Mouse (Mus musculus) embryonic facial prominence, embryonic 11.5 days (tissue): ENCODE data around the gene H2-Eb1. TPM values are rescaled to one million over a fixed set of nuclear protein-coding genes. Genes with fewer than 3 reads are reported as not detected.

Experiments used
- ATAC-seq: fragments of 200-750 bp; cut with Nextera tagmentation; replicated peaks from 2 replicates; pipeline ENCODE4 v1.8.0; 2017; ENCODE audit warnings: low read depth; ENCODE audit not compliant: insufficient number of reproducible peaks, low FRiP score, low TSS enrichment
- DNase-seq: peaks from one replicate; pipeline ENCODE4 v3.0.0-alpha.2; 2015; ENCODE audit warnings: low spot score
- H3K27ac ChIP-seq: fragments of 300-500 bp; sonication (generic); replicated peaks from 2 replicates; pipeline ENCODE4 v1.5.1; 2014; ENCODE audit warnings: mild to moderate bottlenecking, low read depth, low read length, control low read depth
- H3K27me3 ChIP-seq: fragments of 300-500 bp; sonication (generic); 2 replicates; pipeline ENCODE4 v1.6.1; 2014; ENCODE audit warnings: mild to moderate bottlenecking, low read length, moderate library complexity, mixed read lengths; ENCODE audit not compliant: control insufficient read depth, insufficient read depth
- H3K36me3 ChIP-seq: fragments of 300-500 bp; sonication (generic); replicated peaks from 2 replicates; pipeline ENCODE4 v1.6.1; 2014; ENCODE audit warnings: low read depth, mild to moderate bottlenecking, low read length, moderate library complexity, mixed read lengths; ENCODE audit not compliant: control insufficient read depth, insufficient read depth
- H3K4me1 ChIP-seq: fragments of 300-500 bp; sonication (generic); 2 replicates; pipeline ENCODE4 v1.6.1; 2014; ENCODE audit warnings: low read length, mixed read lengths; ENCODE audit not compliant: control insufficient read depth, insufficient read depth
- H3K4me2 ChIP-seq: fragments of 300-500 bp; sonication (generic); 2 replicates; pipeline ENCODE4 v1.6.1; 2014; ENCODE audit warnings: low read depth, mild to moderate bottlenecking, control low read depth, low read length, moderate library complexity
- H3K4me3 ChIP-seq: fragments of 300-500 bp; sonication (generic); 2 replicates; pipeline ENCODE4 v1.5.1; 2014; ENCODE audit warnings: low read depth, low read length, control low read depth
- H3K9ac ChIP-seq: fragments of 300-500 bp; sonication (generic); replicated peaks from 2 replicates; pipeline ENCODE4 v1.6.1; 2014; ENCODE audit warnings: mild to moderate bottlenecking, control low read depth, low read length
- H3K9me3 ChIP-seq: fragments of 300-500 bp; sonication (generic); replicated peaks from 2 replicates; pipeline ENCODE4 v1.6.1; 2016; ENCODE audit warnings: mild to moderate bottlenecking, low read length, inconsistent platforms, mixed read lengths; ENCODE audit not compliant: control insufficient read depth
- WGBS: fragments of 180-500 bp; shearing (Covaris S2); extraction: QIAGEN DNeasy Blood & Tissue Kit; methylation state at CpG from one replicate; pipeline ENCODE4 v1.1.7; 2014; 5-methylcytosine and 5-hydroxymethylcytosine counted together
- polyA plus RNA-seq: library from polyadenylated mRNA; unstranded; fragments of >200 nt; fragmentation: Nextera tagmentation; extraction: Ambion mirVana; gene quantifications from 2 replicates; pipeline ENCODE4 v1.2.1, GENCODE M21; 2014

The H2-Eb1 gene
- polyA plus RNA-seq, 1 experiment from 2014 or later: 1.5 TPM

DNA sequence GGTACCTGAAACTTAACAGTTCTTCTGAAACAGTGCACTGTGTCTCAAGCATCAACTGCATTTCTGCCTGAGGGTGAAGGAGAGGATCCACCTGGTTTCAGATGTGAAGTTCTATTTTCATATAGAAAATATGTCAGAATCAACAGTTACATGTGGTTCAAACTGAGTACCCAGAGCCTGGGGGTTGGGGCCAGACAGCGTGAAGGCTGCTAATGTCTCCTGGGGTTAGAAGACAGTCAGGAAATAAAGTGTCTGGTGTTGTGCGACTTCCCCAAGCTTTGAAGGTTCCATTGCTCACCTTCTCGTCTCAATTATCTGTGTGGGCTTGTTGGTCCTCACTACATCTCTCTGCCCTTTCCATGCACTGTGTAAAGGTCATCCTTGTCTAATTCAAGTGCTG, 20.7 kb downstream of the H2-Eb1 start:
- no peaks in the 10 kb centered on the region for H3K36me3 ChIP-seq
- H3K9ac ChIP-seq: no peak overlapping the region
- no peak for ATAC-seq
- no peak for DNase-seq
- H3K4me3 ChIP-seq: no peak overlapping the region
- H3K27me3 ChIP-seq: no peaks in the 10 kb centered on the region
- no peak overlapping the region for H3K27ac ChIP-seq
- no peaks in the 10 kb centered on the region for H3K9me3 ChIP-seq
- 75% methylated on average over 3 of the region's 3 CpGs for WGBS
- H3K4me1 ChIP-seq: no peaks in the 10 kb centered on the region
- H3K4me2 ChIP-seq: no peak overlapping the region

DNA sequence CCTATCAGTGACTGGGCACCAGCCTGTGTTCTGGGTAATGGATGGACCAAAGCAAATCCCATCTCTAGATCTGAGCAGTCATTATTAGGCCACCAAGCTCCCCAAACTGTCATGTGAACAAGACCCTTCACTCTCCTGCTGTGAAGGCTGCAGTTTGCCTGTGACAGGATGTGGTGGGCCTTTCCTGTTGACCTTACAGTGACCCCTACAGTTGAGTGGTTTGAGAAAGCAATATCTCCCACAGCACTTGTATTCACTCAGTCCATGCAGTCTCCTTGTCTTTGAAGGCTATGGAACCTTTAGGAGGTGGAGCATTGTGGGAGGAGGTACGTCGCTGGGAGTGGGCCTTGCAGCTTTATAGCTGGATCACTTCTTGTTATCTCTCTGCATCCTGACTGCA, 24.1 kb downstream of the H2-Eb1 start:
- Histone ChIP-seq H3K27ac (no peak overlapping the region), H3K9ac (no peak overlapping the region), H3K4me1 (no peaks in the 10 kb centered on the region), H3K36me3 (no peaks in the 10 kb centered on the region), H3K4me3 (no peak overlapping the region), H3K4me2 (no peak overlapping the region), H3K27me3 (no peaks in the 10 kb centered on the region), H3K9me3 (no peaks in the 10 kb centered on the region)
- 85% methylated on average over 2 of the region's 2 CpGs for WGBS
- ATAC-seq (no peak), DNase-seq (no peak)

DNA sequence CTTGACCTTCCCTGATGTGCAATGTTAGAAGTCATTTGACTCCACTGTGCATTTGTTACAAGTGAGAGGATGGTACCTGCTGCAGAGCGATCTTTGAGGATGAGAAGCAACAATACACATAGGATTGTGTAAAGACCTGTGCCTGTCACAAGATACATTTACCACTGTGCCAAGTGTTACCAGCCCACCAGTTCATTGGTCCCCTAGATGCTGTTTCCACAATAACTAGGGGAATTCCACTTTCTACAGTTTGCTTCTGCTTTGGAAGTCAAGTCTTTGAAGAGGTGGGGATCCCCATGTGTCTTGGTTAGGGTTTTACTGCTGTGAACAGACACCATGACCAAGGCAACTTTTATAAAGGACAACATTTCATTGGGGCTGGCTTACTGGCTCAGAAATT, 25.5 kb downstream of the H2-Eb1 start:
- DNase-seq: no peak
- Histone ChIP-seq H3K4me3 (no peak overlapping the region), H3K27me3 (no peaks in the 10 kb centered on the region), H3K9me3 (no peaks in the 10 kb centered on the region), H3K36me3 (no peaks in the 10 kb centered on the region), H3K4me1 (no peaks in the 10 kb centered on the region), H3K4me2 (no peak overlapping the region), H3K27ac (no peak overlapping the region), H3K9ac (no peak overlapping the region)
- ATAC-seq: no peak
- WGBS: 91% methylated on average over 1 of the region's 1 CpGs

DNA sequence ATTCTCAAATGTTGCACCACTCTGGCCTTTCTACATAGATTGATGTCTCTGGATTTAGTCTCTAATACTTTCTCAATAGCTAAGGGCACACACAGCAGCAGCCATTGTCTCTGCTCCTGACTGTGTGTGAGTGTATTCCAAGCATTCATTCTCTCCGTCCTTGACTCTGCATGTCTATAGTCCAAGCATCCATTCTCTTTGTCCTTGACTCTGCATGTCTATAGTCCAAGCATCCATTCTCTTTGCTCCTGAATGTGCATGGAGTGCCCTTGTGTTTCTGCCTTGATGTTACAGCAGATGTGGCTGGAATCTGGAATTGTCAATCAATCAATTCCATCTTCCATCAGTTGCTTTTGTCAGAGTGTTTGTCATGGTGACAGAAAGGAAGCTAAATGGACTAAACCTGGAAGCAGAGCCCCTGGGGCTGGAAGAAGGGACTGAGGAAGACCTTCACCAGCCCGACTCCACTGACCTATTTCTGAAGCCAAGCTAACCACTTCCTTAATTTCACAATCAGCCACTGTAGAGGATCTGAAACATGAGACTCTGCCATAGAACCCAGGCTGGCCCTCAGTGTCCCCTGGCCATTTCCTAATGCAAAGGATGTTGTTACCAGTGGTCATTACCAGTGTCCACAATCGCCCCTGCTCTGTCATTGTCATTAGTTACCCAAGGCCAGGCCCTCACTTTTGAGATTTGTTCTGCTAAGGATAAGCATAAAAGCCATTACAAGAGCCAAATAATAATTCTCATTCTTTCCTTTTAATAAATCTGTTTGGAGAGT, 35.1 kb downstream of the H2-Eb1 start:
- Histone ChIP-seq H3K36me3 (no peaks in the 10 kb centered on the region), H3K27ac (no peak overlapping the region), H3K9me3 (no peaks in the 10 kb centered on the region), H3K4me2 (no peak overlapping the region), H3K9ac (no peak overlapping the region), H3K4me3 (no peak overlapping the region), H3K4me1 (no peaks in the 10 kb centered on the region), H3K27me3 (no peaks in the 10 kb centered on the region)
- ATAC-seq (no peak), DNase-seq (no peak)
- WGBS: 44% methylated on average over 3 of the region's 3 CpGs

DNA sequence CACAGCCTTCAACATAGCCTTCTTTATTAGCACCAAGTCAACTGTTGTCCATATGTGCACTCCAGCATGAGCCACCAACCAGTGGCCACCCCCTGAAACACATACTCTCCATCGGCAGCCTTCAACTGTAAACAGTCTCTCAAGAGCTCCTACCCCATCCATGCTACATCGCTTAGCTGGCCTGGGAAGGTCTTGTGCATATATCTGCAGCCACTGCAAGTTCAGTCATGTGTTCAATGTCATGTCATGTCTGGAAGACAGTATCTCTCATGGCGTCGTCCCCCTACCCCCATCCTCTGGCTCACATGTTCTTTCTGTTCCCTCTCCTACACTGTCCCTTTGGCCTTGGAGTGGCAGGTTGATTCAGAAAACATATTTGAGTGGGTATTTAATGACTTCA, 39.2 kb downstream of the H2-Eb1 start:
- ATAC-seq (no peak), DNase-seq (no peak)
- Histone ChIP-seq H3K27ac (no peak overlapping the region), H3K27me3 (no peaks in the 10 kb centered on the region), H3K4me1 (no peaks in the 10 kb centered on the region), H3K36me3 (no peaks in the 10 kb centered on the region), H3K9ac (no peak overlapping the region), H3K4me2 (no peak overlapping the region), H3K9me3 (no peaks in the 10 kb centered on the region), H3K4me3 (no peak overlapping the region)
- WGBS: 91% methylated on average over 4 of the region's 4 CpGs

DNA sequence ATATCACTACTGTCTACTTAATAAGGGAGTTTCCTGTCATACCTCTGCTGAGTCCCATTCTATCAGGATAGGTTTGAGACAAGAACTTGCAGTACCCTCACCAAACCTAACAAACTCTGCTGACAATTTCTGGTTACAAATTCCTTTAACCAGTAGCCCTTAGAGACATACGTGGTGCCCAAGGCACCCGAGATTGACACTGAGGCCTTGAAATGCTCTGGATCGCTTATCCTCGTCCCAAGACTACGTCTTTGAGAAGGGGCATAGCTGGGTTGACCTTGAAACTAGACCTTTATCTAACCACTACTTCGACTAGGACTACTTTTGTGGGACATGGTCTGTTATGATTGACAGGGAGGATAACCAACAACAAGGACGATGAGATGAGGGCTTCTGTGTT, 39.8 kb downstream of the H2-Eb1 start:
- no peaks in the 10 kb centered on the region for H3K36me3 ChIP-seq
- H3K9me3 ChIP-seq: no peaks in the 10 kb centered on the region
- no peaks in the 10 kb centered on the region for H3K4me1 ChIP-seq
- H3K4me2 ChIP-seq: no peak overlapping the region
- H3K27ac ChIP-seq: no peak overlapping the region
- H3K27me3 ChIP-seq: no peaks in the 10 kb centered on the region
- ATAC-seq: no peak
- 84% methylated on average over 7 of the region's 7 CpGs for WGBS
- no peak for DNase-seq
- H3K4me3 ChIP-seq: no peak overlapping the region
- no peak overlapping the region for H3K9ac ChIP-seq

DNA sequence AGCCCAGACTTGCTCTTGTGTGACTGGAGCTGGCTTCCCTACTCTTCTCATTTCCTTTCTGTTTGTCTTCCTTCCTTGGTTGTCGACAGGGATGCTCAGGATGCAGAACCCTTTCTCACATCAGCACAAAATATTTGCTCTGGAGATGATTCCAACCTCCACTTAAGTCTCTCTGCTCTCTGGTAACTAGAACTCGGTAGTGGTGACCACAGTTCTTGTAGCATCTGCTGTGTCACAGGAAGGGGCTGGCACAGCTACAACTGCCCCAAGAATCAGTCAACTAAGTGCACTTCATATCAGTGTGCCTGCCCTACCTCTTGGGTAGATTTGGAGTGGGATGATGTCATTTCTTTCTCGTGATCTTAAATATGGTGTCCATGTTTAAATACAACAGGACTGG, 40.4 kb downstream of the H2-Eb1 start:
- no peak overlapping the region for H3K9ac ChIP-seq
- H3K4me2 ChIP-seq: no peak overlapping the region
- no peaks in the 10 kb centered on the region for H3K36me3 ChIP-seq
- ATAC-seq: no peak
- no peak overlapping the region for H3K4me3 ChIP-seq
- no peaks in the 10 kb centered on the region for H3K9me3 ChIP-seq
- DNase-seq: no peak
- H3K4me1 ChIP-seq: no peaks in the 10 kb centered on the region
- 74% methylated on average over 3 of the region's 3 CpGs for WGBS
- no peaks in the 10 kb centered on the region for H3K27me3 ChIP-seq
- H3K27ac ChIP-seq: no peak overlapping the region

DNA sequence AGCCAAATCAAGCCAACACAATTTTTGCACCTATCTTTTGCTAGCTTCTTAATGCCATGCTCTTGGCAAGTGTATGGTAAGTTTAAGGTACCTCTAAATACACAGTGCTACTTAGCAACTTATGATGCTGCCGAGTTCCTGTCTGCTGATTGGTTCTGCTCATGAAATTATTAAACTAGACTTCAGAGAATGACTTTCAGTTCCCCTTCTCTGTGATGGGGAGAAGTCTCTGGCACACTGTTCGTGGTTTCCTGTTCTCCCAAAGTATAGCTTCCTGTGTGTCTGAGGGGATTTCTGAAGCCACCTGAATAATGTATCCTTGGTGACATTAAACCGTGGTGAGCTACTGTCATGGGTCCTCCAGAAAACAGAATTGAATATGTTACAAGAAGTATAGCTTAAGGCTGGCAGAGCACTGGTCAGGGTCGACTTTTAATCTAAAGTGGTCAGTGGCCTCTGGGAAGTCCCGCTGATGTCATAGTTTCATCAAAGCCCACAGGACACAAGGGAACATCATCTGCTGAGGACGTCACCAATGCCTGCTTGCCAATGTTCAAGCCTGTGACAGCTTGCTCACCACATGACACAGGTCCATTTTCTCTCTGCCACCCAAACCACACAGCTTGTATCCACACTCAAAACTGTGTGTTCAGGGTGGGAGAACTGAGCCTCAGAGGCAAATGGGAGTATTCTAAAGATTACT, 42.1 kb downstream of the H2-Eb1 start:
- Histone ChIP-seq H3K27ac (no peak overlapping the region), H3K4me2 (no peak overlapping the region), H3K9me3 (no peaks in the 10 kb centered on the region), H3K4me1 (no peaks in the 10 kb centered on the region), H3K27me3 (no peaks in the 10 kb centered on the region), H3K4me3 (no peak overlapping the region), H3K36me3 (no peaks in the 10 kb centered on the region), H3K9ac (no peak overlapping the region)
- DNase-seq: peak; percentile 12
- no peak for ATAC-seq
- WGBS: 74% methylated on average over 6 of the region's 6 CpGs
